ENCODE assay signal across 23 mouse cellular contexts in the genomic region with DNA sequence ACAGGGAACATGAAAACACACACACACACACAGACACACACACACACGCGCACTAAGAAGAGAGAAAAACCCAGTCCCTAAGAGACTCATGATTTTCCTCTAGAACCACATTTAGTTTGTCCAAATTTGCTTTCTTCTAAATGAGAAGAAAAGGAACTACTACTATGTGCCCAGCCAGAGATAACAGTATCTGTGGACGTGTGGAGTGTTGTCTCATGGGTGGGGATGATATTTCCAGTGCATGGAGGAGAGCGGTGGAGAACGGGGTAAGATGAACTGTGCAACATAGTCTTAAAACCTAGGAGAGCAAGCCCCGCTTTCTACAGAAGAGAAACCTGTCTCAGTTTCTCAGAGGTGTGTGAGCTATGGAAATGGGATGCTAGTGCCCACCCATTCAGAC.
"Had no signal": no experiment of that assay in that cellular context is flagged by ENCODE, and none has a peak within 500 bp of the region (broad histone marks: within the 10 kb centered on the region; RNA-seq: fewer than 3 reads in every experiment).

No protein-coding gene starts in this region.

- H3K9me3 ChIP-seq: embryonic facial prominence, embryonic 10.5 days; embryonic facial prominence, embryonic 12.5 days; embryonic facial prominence, embryonic 13.5 days; embryonic facial prominence, embryonic 15.5 days; forebrain, embryonic 10.5 days; forebrain, embryonic 12.5 days; forebrain, embryonic 13.5 days; forebrain, embryonic 15.5 days had no signal

- H3K27me3 ChIP-seq: embryonic facial prominence, embryonic 12.5 days; embryonic facial prominence, embryonic 13.5 days; embryonic facial prominence, embryonic 15.5 days; forebrain, embryonic 13.5 days; forebrain, embryonic 15.5 days had no signal

- H3K9ac ChIP-seq: embryonic facial prominence, embryonic 12.5 days; embryonic facial prominence, embryonic 13.5 days; embryonic facial prominence, embryonic 15.5 days; forebrain, embryonic 12.5 days; forebrain, embryonic 13.5 days; forebrain, embryonic 15.5 days; forebrain, postnatal 0 days had no signal

- H3K4me3 ChIP-seq: embryonic facial prominence, embryonic 10.5 days; embryonic facial prominence, embryonic 12.5 days; embryonic facial prominence, embryonic 13.5 days; embryonic facial prominence, embryonic 15.5 days; erythroblast, embryonic 14.5 days; forebrain, embryonic 10.5 days; forebrain, embryonic 12.5 days; forebrain, embryonic 13.5 days; forebrain, embryonic 15.5 days; gastrocnemius, adult 2 months; heart, adult 2 months had no signal

- H3K36me3 ChIP-seq: embryonic facial prominence, embryonic 10.5 days; embryonic facial prominence, embryonic 12.5 days; embryonic facial prominence, embryonic 13.5 days; embryonic facial prominence, embryonic 15.5 days; forebrain, embryonic 10.5 days; forebrain, embryonic 12.5 days; forebrain, embryonic 15.5 days had no signal

- H3K27ac ChIP-seq: embryonic facial prominence, embryonic 10.5 days; embryonic facial prominence, embryonic 12.5 days; embryonic facial prominence, embryonic 13.5 days; embryonic facial prominence, embryonic 15.5 days; forebrain, embryonic 10.5 days; forebrain, embryonic 12.5 days; forebrain, embryonic 13.5 days; forebrain, embryonic 15.5 days; gastrocnemius, adult 2 months; heart, adult 2 months had no signal

- H3K4me1 ChIP-seq: embryonic facial prominence, embryonic 10.5 days; embryonic facial prominence, embryonic 12.5 days; embryonic facial prominence, embryonic 15.5 days; forebrain, embryonic 12.5 days; forebrain, embryonic 13.5 days; forebrain, embryonic 15.5 days had no signal

- DNase-seq: cerebellum, adult 9-10 months; cerebellum, adult 9-11 months; cerebellum, postnatal 10 days; cerebellum, postnatal 14 days; cerebellum, postnatal 25 days; cerebellum, postnatal 36 days; embryo, embryonic 11 days; forebrain, postnatal 0 days; gastrocnemius, adult 2 months; gastrocnemius, postnatal 10 days; gastrocnemius, postnatal 25 days; gastrocnemius, postnatal 36 days; heart, adult 18-20 months; heart, adult 2 months had no signal
